15 mouse cellular contexts compared by ENCODE assay signal in genomic region chr17:83052613-83053140, GRCm38 (mm10).
"Had no signal": no experiment of that assay in that cellular context is flagged by ENCODE, and none has a peak within 500 bp of the region (broad histone marks: within the 10 kb centered on the region; RNA-seq: fewer than 3 reads in every experiment).

No protein-coding gene starts in this region.

- H3K4me3 ChIP-seq: kidney, embryonic 15.5 days; limb, embryonic 12.5 days; liver, embryonic 13.5 days; lung, embryonic 15.5 days; megakaryocyte, embryonic 14.5 days; neural tube, embryonic 13.5 days had no signal

- DNase-seq: kidney, postnatal 14 days; liver; liver, embryonic 13.5 days; liver, postnatal 0 days; lung, postnatal 14 days; right cerebral cortex, adult 18-20 months; right cerebral cortex, postnatal 25 days had no signal

- H3K4me1 ChIP-seq: liver, embryonic 13.5 days; neural tube, embryonic 13.5 days had no signal

- H3K9ac ChIP-seq: kidney, embryonic 15.5 days; limb, embryonic 12.5 days; liver, embryonic 13.5 days; liver, postnatal 0 days; lung, embryonic 15.5 days; neural tube, embryonic 13.5 days had no signal

- H3K36me3 ChIP-seq: kidney, embryonic 15.5 days; limb, embryonic 12.5 days; liver, embryonic 13.5 days; lung, embryonic 15.5 days; neural tube, embryonic 13.5 days had no signal

- ATAC-seq: liver, postnatal 0 days; midbrain, embryonic 16.5 days had no signal

- H3K27me3 ChIP-seq: kidney, embryonic 15.5 days; liver, embryonic 13.5 days; lung, embryonic 15.5 days had no signal

- H3K9me3 ChIP-seq: kidney, embryonic 15.5 days; liver, embryonic 13.5 days; lung, embryonic 15.5 days; neural tube, embryonic 13.5 days had no signal

- H3K4me2 ChIP-seq: kidney, embryonic 15.5 days; limb, embryonic 12.5 days; liver, embryonic 13.5 days; lung, embryonic 15.5 days; midbrain, embryonic 11.5 days; neural tube, embryonic 13.5 days had no signal

- H3K27ac ChIP-seq: kidney, embryonic 15.5 days; limb, embryonic 12.5 days; liver, embryonic 13.5 days; lung, embryonic 15.5 days; macrophage; neural tube, embryonic 13.5 days had no signal
